Mouse (Mus musculus): ENCODE measurements around the gene Stx18. TPM values are rescaled to one million over a fixed set of nuclear protein-coding genes. Genes with fewer than 3 reads are reported as not detected.

The Stx18 gene
- polyA plus RNA-seq (2012; ENCODE audit: insufficient read depth, insufficient read length, low replicate concordance, missing spikeins): not detected in 2 replicates

DNA sequence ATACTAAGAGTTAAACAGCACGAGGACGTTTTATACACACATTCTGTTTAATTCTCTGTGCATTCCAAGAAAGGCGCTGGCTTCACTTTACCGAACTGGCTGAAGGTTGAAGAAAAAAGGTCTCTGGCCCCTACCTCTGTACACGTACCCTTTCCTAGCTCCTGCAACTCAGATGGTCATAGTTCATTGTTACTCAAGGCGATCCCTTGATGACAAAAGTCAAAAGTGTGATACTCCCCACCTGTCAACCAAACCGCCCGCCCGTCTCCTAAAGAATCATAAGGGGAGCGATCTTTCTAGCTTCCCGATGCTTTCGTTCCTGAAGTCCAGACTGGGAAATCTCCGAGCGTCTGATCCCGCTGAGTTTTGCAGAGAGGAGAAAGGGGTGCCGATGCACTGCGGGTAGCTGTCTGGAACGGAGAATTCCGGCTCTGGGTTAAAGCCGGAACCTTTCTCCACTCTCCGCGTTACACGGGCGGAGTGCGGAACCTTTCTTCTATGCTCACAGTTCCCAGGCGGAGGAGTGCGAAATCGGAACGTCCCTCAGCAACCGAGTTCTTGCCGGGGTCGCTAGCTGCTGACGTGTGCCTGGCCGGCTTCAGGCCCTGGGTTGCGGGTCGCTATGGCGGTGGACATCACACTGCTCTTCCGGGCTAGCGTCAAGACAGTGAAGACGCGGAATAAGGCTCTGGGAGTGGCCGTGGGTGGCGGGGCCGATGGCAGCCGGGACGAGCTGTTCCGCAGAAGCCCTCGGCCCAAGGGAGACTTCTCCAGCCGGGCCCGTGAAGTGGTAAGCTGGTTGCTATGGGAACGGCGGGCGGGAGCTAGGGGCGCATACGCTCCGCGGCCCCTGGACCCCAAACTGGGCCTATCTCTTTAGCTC is at the start of gene Stx18:
TSS of gene Stx18 (plus strand) at position 33 of the 883 bp plus-strand sequence.
- peaks cover 3% of the 10 kb centered on the region; the same call in 1 of the 2 replicates for H3K4me1 ChIP-seq (ENCODE audit: control insufficient read depth, insufficient read depth, low read length)
- TF ChIP-seq POLR2A (IDR thresholded peaks at IDR 0.05; ENCODE audit: insufficient read depth, low read depth, low read length) (peak; percentile 24; the same call in 1 of the 2 replicates), CTCF (IDR thresholded peaks at IDR 0.05; ENCODE audit: insufficient read depth, low read depth, low read length) (no peak)
- WGBS: under 1% methylated on average over 57 of the region's 57 CpGs
- peak within 1 kb of the TSS; percentile 71 for H3K4me3 ChIP-seq (ENCODE audit: insufficient read depth, low read depth, low read length)
- H3K27ac ChIP-seq (ENCODE audit: insufficient read depth, low read depth, low read length): peak within 1 kb of the TSS; percentile 26; the same call in 1 of the 2 replicates

DNA sequence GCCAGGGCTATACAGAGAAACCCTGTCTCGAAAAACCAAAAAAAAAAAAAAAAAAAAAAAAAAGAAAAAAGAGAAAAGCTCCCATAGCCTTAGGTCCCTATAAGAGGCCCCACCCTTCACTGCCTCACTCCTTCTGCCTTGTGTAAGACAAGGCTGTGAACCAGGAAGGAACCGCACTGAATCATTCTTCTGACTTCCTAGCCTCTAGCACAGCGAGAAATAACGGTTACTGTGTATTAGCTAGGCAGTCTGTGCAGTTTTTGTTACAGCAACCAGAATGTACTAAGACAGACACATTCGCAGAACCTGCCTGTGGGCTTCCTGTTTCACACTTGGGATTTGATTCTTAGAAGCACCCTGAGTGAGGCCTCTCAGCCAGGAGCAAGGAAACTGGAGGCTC is 46.2 kb upstream of the Stx18 start:
- Histone ChIP-seq H3K27ac (ENCODE audit: insufficient read depth, low read depth, low read length) (no peak overlapping the region), H3K4me3 (ENCODE audit: insufficient read depth, low read depth, low read length) (no peak overlapping the region), H3K4me1 (ENCODE audit: control insufficient read depth, insufficient read depth, low read length) (no peaks in the 10 kb centered on the region)
- TF ChIP-seq POLR2A (IDR thresholded peaks at IDR 0.05; ENCODE audit: insufficient read depth, low read depth, low read length): no peak
- WGBS: 81% methylated on average over 5 of the region's 5 CpGs

GRCm38 (mm10) chr5:37998805-37999204 is 39.7 kb upstream of the Stx18 start:
- Histone ChIP-seq H3K4me3 (ENCODE audit: insufficient read depth, low read depth, low read length) (no peak overlapping the region), H3K27ac (ENCODE audit: insufficient read depth, low read depth, low read length) (no peak overlapping the region), H3K4me1 (ENCODE audit: control insufficient read depth, insufficient read depth, low read length) (no peaks in the 10 kb centered on the region)
- WGBS: 72% methylated on average over 2 of the region's 2 CpGs
- TF ChIP-seq CTCF (IDR thresholded peaks at IDR 0.05; ENCODE audit: insufficient read depth, low read depth, low read length): no peak
- TF ChIP-seq POLR2A (IDR thresholded peaks at IDR 0.05; ENCODE audit: insufficient read depth, low read depth, low read length): no peak

DNA sequence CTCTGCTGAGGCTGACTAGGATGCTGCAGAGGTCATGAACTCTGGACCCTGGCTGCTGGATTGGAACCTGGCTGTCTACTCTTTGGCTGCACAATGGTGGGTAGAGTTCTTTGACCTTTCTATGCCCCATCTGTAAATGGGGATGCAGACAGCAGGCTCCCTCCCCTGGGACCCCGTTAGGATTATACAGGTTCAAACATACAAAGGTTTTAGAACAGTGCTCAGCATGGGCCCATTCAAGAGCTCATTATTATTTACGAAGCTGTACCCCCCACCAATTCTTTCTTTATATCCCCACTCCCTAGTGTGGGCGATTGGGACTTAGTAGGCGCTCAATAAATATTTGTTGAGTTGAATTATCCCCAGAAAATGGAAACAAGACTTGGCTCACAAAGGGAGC is 36.0 kb upstream of the Stx18 start:
- 46% methylated on average over 4 of the region's 4 CpGs for WGBS
- Histone ChIP-seq H3K4me1 (ENCODE audit: control insufficient read depth, insufficient read depth, low read length) (no peaks in the 10 kb centered on the region), H3K4me3 (ENCODE audit: insufficient read depth, low read depth, low read length) (no peak overlapping the region), H3K27ac (ENCODE audit: insufficient read depth, low read depth, low read length) (no peak overlapping the region)
- TF ChIP-seq CTCF (IDR thresholded peaks at IDR 0.05; ENCODE audit: insufficient read depth, low read depth, low read length) (no peak), POLR2A (IDR thresholded peaks at IDR 0.05; ENCODE audit: insufficient read depth, low read depth, low read length) (no peak)

DNA sequence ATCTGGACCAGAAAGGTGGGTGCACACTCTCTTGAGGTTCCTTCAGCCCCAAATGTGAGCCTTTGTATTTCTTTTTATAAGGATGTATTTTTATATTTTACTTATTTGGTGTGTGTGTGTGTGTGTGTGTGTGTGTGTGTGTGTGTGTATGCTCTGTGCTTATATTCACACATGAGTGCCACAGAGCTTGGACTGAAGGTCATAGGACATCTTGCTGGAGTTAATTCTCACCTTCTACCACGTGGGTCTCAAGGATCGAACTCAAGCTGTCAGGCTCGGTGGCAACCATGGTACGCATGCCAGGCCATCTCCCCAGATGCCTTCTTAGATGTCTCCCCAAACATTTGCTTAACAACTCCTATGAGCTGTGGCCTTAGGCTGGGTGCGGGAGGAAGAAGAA is 33.8 kb upstream of the Stx18 start:
- Histone ChIP-seq H3K4me3 (ENCODE audit: insufficient read depth, low read depth, low read length) (no peak overlapping the region), H3K4me1 (ENCODE audit: control insufficient read depth, insufficient read depth, low read length) (no peaks in the 10 kb centered on the region), H3K27ac (ENCODE audit: insufficient read depth, low read depth, low read length) (no peak overlapping the region)
- 91% methylated on average over 5 of the region's 5 CpGs for WGBS
- TF ChIP-seq POLR2A (IDR thresholded peaks at IDR 0.05; ENCODE audit: insufficient read depth, low read depth, low read length): no peak
- no peak for TF ChIP-seq CTCF (IDR thresholded peaks at IDR 0.05; ENCODE audit: insufficient read depth, low read depth, low read length)

- WGBS: 66% methylated on average over 17 of the region's 17 CpGs
- H3K4me1 ChIP-seq (ENCODE audit: control insufficient read depth, insufficient read depth, low read length): no peaks in the 10 kb centered on the region
- TF ChIP-seq CTCF (IDR thresholded peaks at IDR 0.05; ENCODE audit: insufficient read depth, low read depth, low read length): no peak
- no peak for TF ChIP-seq POLR2A (IDR thresholded peaks at IDR 0.05; ENCODE audit: insufficient read depth, low read depth, low read length)
- no peak overlapping the region for H3K4me3 ChIP-seq (ENCODE audit: insufficient read depth, low read depth, low read length)
- H3K27ac ChIP-seq (ENCODE audit: insufficient read depth, low read depth, low read length): no peak overlapping the region
Measured at GRCm38 (mm10) chr5:38006415-38007347, 31.9 kb upstream of the Stx18 start.

GRCm38 (mm10) chr5:38009071-38009470 is 29.5 kb upstream of the Stx18 start:
- no peaks in the 10 kb centered on the region for H3K4me1 ChIP-seq (ENCODE audit: control insufficient read depth, insufficient read depth, low read length)
- no peak overlapping the region for H3K27ac ChIP-seq (ENCODE audit: insufficient read depth, low read depth, low read length)
- 85% methylated on average over 4 of the region's 4 CpGs for WGBS
- TF ChIP-seq CTCF (IDR thresholded peaks at IDR 0.05; ENCODE audit: insufficient read depth, low read depth, low read length): no peak
- TF ChIP-seq POLR2A (IDR thresholded peaks at IDR 0.05; ENCODE audit: insufficient read depth, low read depth, low read length): no peak
- H3K4me3 ChIP-seq (ENCODE audit: insufficient read depth, low read depth, low read length): no peak overlapping the region

DNA sequence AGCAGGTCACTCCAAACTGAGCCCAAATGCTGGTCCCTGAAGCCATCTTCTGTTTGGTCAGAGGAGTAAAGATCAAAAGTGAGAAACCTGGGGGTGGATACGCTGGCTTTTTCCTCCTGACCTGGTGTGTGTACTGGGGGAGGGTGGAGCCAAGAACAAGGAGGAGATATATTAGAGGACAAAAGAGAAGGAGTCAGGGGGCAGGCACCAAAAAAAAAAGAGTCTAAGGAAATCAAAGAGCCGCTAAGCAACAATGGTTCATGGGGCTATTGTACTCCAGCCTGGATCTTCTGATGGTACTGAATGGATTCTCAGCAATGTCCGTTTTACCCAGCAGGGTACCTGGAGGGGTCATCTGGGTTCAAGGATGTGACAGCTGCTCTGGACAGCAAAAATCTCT is 23.6 kb upstream of the Stx18 start:
- H3K4me1 ChIP-seq (ENCODE audit: control insufficient read depth, insufficient read depth, low read length): no peaks in the 10 kb centered on the region
- H3K27ac ChIP-seq (ENCODE audit: insufficient read depth, low read depth, low read length): no peak overlapping the region
- no peak for TF ChIP-seq CTCF (IDR thresholded peaks at IDR 0.05; ENCODE audit: insufficient read depth, low read depth, low read length)
- TF ChIP-seq POLR2A (IDR thresholded peaks at IDR 0.05; ENCODE audit: insufficient read depth, low read depth, low read length): no peak
- no peak overlapping the region for H3K4me3 ChIP-seq (ENCODE audit: insufficient read depth, low read depth, low read length)
- 42% methylated on average over 3 of the region's 3 CpGs for WGBS
